ENCODE assay signal across 25 mouse cellular contexts in the genomic region with DNA sequence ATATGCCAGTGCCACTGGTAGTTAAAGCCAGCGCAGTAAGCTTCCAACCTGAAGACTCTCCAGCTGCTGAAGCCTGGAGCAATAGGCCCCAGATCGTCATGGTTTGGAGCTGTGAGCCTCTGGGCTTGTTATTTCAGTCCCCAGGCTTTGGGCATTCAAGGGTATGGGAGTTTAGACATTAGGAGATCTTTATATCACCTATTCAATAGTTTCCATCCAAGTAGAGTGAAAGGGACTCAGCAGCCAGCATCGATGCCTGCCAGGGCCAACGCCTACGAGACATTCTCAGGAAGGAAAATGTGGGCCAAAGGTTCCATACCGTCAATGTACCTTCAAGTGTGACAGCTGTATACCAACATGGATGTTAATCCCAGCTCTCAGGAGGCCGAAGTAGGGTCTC.
"Had no signal": no experiment of that assay in that cellular context is flagged by ENCODE, and none has a peak within 500 bp of the region (broad histone marks: within the 10 kb centered on the region; RNA-seq: fewer than 3 reads in every experiment).

No protein-coding gene starts in this region.

- H3K9ac ChIP-seq: heart, embryonic 13.5 days; heart, embryonic 15.5 days; hindbrain, embryonic 12.5 days; hindbrain, embryonic 14.5 days; intestine, embryonic 15.5 days; limb, embryonic 13.5 days; limb, embryonic 15.5 days; liver, embryonic 12.5 days had no signal

- H3K4me1 ChIP-seq: heart, embryonic 13.5 days; hindbrain, embryonic 12.5 days; intestine, embryonic 15.5 days; limb, embryonic 13.5 days; liver, embryonic 12.5 days had no signal

- H3K27ac ChIP-seq: heart, adult 2 months; heart, embryonic 13.5 days; heart, embryonic 15.5 days; hindbrain, embryonic 10.5 days; hindbrain, embryonic 12.5 days; hindbrain, embryonic 14.5 days; intestine, embryonic 15.5 days; layer of hippocampus, adult 2 months; left cerebral cortex, adult 2 months; limb, embryonic 13.5 days; limb, embryonic 15.5 days; liver, embryonic 12.5 days had no signal

- H3K36me3 ChIP-seq: heart, embryonic 13.5 days; heart, embryonic 15.5 days; hindbrain, embryonic 10.5 days; hindbrain, embryonic 12.5 days; intestine, embryonic 15.5 days; limb, embryonic 13.5 days; limb, embryonic 15.5 days; liver, embryonic 12.5 days had no signal

- ATAC-seq: hindbrain, embryonic 16.5 days; inflammation-experienced regulatory T-cells, adult 6 months; intestine, embryonic 15.5 days; intestine, postnatal 0 days; liver, embryonic 12.5 days had no signal

- H3K4me3 ChIP-seq: heart, adult 2 months; heart, embryonic 13.5 days; heart, embryonic 15.5 days; hindbrain, embryonic 10.5 days; hindbrain, embryonic 12.5 days; intestine, embryonic 15.5 days; layer of hippocampus, adult 2 months; left cerebral cortex, adult 2 months; limb, embryonic 13.5 days; limb, embryonic 15.5 days; liver, embryonic 12.5 days had no signal

- H3K4me2 ChIP-seq: heart, embryonic 11.5 days; heart, embryonic 13.5 days; heart, embryonic 15.5 days; hindbrain, embryonic 12.5 days; hindbrain, embryonic 14.5 days; intestine, embryonic 15.5 days; limb, embryonic 13.5 days; limb, embryonic 15.5 days; liver, embryonic 12.5 days had no signal

- H3K27me3 ChIP-seq: heart, embryonic 15.5 days; hindbrain, embryonic 12.5 days; intestine, embryonic 15.5 days; limb, embryonic 13.5 days; limb, embryonic 15.5 days; liver, embryonic 12.5 days had no signal

- DNase-seq: gastrocnemius, postnatal 14 days; gastrocnemius, postnatal 36 days; heart, adult 2 months; heart, postnatal 10 days; heart, postnatal 4 days; kidney, adult 18-20 months; kidney, adult 8-10 months; kidney, postnatal 10 days; kidney, postnatal 25 days; kidney, postnatal 4 days had no signal

- H3K9me3 ChIP-seq: heart, embryonic 13.5 days; heart, embryonic 15.5 days; hindbrain, embryonic 10.5 days; hindbrain, embryonic 12.5 days; intestine, embryonic 15.5 days; limb, embryonic 13.5 days; limb, embryonic 15.5 days; liver, embryonic 12.5 days had no signal
